Mouse (Mus musculus) liver, embryonic 12.5 days (tissue): ENCODE results near the gene Btg1. TPM values are rescaled to one million over a fixed set of nuclear protein-coding genes. Genes with fewer than 3 reads are reported as not detected.

Experiments used
- ATAC-seq: fragments of 200-750 bp; cut with Nextera tagmentation; 2 replicates; pipeline ENCODE4 v1.8.0; 2017; ENCODE audit warnings: moderate number of reproducible peaks, mild to moderate bottlenecking, moderate library complexity
- H3K27ac ChIP-seq: fragments of 300-500 bp; sonication (generic); 2 replicates; pipeline ENCODE4 v1.5.1; 2016; ENCODE audit warnings: mild to moderate bottlenecking
- H3K27me3 ChIP-seq: fragments of 300-500 bp; sonication (generic); replicated peaks from 2 replicates; pipeline ENCODE4 v1.6.1; 2016; ENCODE audit warnings: mild to moderate bottlenecking, moderate library complexity
- H3K36me3 ChIP-seq: fragments of 300-500 bp; sonication (generic); 2 replicates; pipeline ENCODE4 v1.6.1; 2016; ENCODE audit warnings: mild to moderate bottlenecking, moderate library complexity
- H3K4me1 ChIP-seq: fragments of 300-500 bp; sonication (generic); 2 replicates; pipeline ENCODE4 v1.6.1; 2016
- H3K4me2 ChIP-seq: fragments of 300-500 bp; sonication (generic); 2 replicates; pipeline ENCODE4 v1.6.1; 2016; ENCODE audit warnings: mild to moderate bottlenecking, moderate library complexity
- H3K4me3 ChIP-seq: fragments of 300-500 bp; sonication (generic); 2 replicates; pipeline ENCODE4 v1.5.1; 2016; ENCODE audit warnings: mild to moderate bottlenecking, moderate library complexity
- H3K9ac ChIP-seq: fragments of 300-500 bp; sonication (generic); 2 replicates; pipeline ENCODE4 v1.6.1; 2016; ENCODE audit warnings: mild to moderate bottlenecking, moderate library complexity
- H3K9me3 ChIP-seq: fragments of 300-500 bp; sonication (generic); replicated peaks from 2 replicates; pipeline ENCODE4 v1.6.1; 2016; ENCODE audit warnings: mild to moderate bottlenecking, moderate library complexity
- WGBS: fragments of 180-500 bp; shearing (Covaris S2); methylation state at CpG from one replicate; pipeline ENCODE4 v1.1.7; 2016; ENCODE audit not compliant: insufficient replicate concordance; 5-methylcytosine and 5-hydroxymethylcytosine counted together
- polyA plus RNA-seq: library from polyadenylated mRNA; unstranded; fragments of >200 nt; fragmentation: Nextera tagmentation; extraction: Ambion mirVana; gene quantifications from 2 replicates; pipeline ENCODE4 v1.2.1, GENCODE M21; 2016

Btg1 gene
- polyA plus RNA-seq, 1 experiment from 2014 or later = 8.4 TPM

DNA sequence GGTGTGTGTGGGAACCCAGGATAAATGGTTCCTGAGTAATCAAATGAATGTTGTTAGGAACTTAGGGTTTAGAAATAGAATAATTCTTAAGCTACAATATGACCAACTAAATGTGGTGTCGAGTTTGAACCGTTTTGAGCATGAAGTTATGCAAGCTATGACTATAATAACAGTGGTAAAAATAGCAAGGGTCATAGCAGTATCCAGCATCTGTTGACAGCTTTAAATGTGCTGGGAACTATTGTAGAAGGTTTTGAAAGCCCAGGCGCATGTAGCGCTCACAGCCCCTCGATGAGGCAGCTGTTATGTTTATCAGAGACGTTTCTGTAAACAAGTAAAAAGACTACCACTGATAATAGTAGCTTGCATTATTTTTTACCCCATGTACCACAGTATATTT is 25.9 kb downstream of the Btg1 start:
- Histone ChIP-seq H3K36me3 (no peaks in the 10 kb centered on the region), H3K27ac (no peak overlapping the region), H3K4me2 (no peak overlapping the region), H3K27me3 (no peaks in the 10 kb centered on the region), H3K4me3 (no peak overlapping the region), H3K9me3 (no peaks in the 10 kb centered on the region), H3K9ac (no peak overlapping the region), H3K4me1 (0 out of 2 replicates have a peak, but pooled peaks cover 2% of the 10 kb centered on the region)
- ATAC-seq = no peak
- 70% methylated on average over 6 of the region's 6 CpGs for WGBS

DNA sequence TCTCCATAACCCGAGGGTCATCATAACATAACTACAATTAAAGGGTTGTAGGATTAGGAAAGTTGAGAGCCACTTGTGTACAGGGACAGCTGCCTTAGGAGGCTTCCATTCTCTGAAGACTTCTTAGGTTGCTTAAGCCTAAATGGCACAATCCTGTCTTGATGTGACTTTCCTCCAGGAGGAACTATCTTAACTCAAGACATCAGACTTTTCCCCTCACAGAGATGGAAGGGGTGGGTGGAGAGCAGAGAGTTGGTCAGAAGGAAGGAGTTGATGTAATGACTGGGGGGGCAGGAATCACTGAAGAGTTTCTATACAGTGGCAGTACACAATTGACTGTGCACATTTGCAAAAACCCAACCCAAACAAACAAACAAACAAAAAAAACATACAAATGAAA is 28.4 kb downstream of the Btg1 start:
- H3K27me3 ChIP-seq = no peaks in the 10 kb centered on the region
- no peak overlapping the region for H3K27ac ChIP-seq
- 0 out of 2 replicates have a peak, but pooled peaks cover 2% of the 10 kb centered on the region for H3K4me1 ChIP-seq
- H3K9ac ChIP-seq = no peak overlapping the region
- H3K36me3 ChIP-seq = no peaks in the 10 kb centered on the region
- H3K9me3 ChIP-seq = no peaks in the 10 kb centered on the region
- H3K4me3 ChIP-seq = no peak overlapping the region
- H3K4me2 ChIP-seq = no peak overlapping the region
- ATAC-seq = no peak
- 59% methylated on average over 1 of the region's 1 CpGs for WGBS

DNA sequence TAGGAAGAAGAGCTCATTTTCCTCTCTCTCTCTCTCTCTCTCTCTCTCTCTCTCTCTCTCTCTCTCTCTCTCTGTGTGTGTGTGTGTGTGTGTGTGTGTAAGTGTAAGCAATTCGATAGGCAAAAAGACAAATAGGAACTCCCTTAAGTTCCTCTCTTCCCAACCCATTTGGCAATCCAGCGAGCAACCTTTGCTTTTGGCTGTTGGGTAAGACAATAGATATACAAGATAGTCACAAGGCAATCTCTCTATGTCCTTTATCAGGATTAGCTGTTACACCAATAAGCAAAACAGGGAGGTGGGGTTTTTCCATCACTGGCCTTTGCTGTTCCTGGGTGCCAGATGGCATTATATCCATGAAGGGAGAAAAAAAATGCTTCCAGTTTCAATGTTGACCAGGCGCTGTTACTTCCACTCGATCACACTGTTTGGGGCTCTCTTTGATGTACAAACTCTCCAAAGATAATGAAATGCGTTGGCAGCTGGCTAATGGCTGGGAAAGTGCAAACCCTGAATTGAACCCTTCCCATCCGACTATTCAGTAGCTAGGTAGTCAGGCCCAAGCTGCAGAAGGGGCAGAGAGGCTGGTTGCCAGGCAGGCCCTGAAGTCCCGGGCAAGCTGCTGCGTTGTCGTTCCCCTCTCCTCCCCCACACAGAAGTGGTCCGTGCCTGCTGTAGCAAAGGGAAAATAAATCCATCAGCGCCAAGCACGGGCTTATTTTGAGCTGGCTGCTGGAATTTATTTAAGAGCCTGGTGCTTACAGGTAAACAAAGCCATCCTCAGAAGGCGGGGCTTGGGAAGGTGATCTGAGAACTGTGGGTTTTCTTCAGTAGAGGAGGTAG is 29.4 kb downstream of the Btg1 start:
- WGBS = 38% methylated on average over 13 of the region's 13 CpGs
- Histone ChIP-seq H3K4me1 (0 out of 2 replicates have a peak, but pooled peaks cover 2% of the 10 kb centered on the region), H3K27me3 (no peaks in the 10 kb centered on the region), H3K36me3 (no peaks in the 10 kb centered on the region), H3K4me3 (no peak overlapping the region), H3K27ac (no peak overlapping the region), H3K4me2 (peak overlapping the region; percentile 24; the same call in 1 of the 2 replicates), H3K9ac (no peak overlapping the region), H3K9me3 (no peaks in the 10 kb centered on the region)
- ATAC-seq = no peak

DNA sequence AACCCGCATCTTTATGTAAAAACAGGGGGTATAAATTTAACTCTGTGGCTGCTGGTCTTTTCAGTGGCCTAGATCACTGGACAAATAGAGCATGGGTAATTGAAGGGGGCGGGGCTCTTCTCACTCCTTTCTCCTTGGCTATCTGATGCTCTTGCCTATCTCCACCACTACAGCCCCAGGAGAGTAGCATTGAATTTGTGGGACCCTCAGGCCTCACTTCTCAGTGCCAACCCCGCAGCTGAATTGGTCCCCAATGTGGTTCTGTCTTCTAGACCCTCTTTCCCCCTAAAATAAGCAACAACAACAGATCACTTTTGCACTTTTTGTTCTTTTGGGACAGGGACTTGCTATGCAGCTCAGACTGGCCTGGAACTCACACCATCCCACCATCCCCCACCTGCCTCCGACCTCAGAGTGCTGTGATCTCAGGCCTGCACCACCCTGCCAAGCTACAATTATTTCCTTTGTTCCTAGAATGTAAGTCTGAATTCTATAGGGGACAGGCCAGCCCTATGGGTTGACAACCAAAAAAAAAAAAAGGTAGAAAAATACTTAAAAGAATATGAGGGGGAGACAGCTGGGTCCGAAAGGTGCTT is 30.2 kb downstream of the Btg1 start:
- no peaks in the 10 kb centered on the region for H3K36me3 ChIP-seq
- H3K27me3 ChIP-seq = no peaks in the 10 kb centered on the region
- no peak overlapping the region for H3K9ac ChIP-seq
- no peak overlapping the region for H3K27ac ChIP-seq
- no peaks in the 10 kb centered on the region for H3K9me3 ChIP-seq
- peak overlapping the region; percentile 24; the same call in 1 of the 2 replicates for H3K4me2 ChIP-seq
- 0 out of 2 replicates have a peak, but pooled peaks cover 2% of the 10 kb centered on the region for H3K4me1 ChIP-seq
- no peak overlapping the region for H3K4me3 ChIP-seq
- ATAC-seq = no peak
- 47% methylated on average over 5 of the region's 5 CpGs for WGBS

DNA sequence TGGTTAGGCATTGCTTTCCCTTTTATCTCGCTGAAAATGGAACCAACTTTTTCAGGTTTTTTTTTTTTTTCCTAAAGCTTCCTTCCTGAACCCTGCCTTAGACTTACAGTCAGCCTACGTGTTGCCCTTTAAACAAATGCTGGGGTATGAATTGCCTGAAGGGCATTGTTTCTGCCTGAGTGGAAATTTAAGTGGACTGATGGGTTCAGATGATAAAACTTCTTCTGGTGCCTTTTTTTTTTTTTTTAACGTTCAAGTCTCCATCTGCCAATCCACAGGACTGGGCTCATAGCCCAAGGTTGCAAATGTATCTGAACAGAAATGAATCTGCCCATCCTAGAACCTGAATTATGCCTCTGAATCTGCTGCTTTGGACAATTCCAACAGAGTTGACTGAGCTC is 31.4 kb downstream of the Btg1 start:
- ATAC-seq = no peak
- 34% methylated on average over 3 of the region's 3 CpGs for WGBS
- H3K27ac ChIP-seq = no peak overlapping the region
- H3K36me3 ChIP-seq = no peaks in the 10 kb centered on the region
- H3K9ac ChIP-seq = no peak overlapping the region
- no peak overlapping the region for H3K4me3 ChIP-seq
- no peaks in the 10 kb centered on the region for H3K27me3 ChIP-seq
- 0 out of 2 replicates have a peak, but pooled peaks cover 2% of the 10 kb centered on the region for H3K4me1 ChIP-seq
- no peaks in the 10 kb centered on the region for H3K9me3 ChIP-seq
- no peak overlapping the region for H3K4me2 ChIP-seq

DNA sequence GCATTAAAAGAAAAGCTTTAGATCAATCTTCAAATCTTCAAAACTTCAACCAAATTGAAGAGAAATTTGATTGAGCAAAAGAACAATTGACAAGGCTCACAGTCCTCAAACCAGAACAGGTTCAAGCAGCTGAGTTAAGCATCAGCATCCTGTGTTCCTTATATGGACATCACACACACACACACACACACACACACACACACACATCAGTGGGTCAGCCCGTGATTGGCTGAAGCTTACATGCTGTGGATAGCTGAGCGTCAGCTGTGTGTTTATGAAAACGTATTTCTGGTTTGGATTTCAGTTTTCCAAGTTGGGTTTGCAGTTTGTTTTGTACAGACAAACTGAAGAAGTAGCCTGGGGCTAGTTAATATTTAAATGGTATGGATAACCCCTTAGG is 32.7 kb downstream of the Btg1 start:
- Histone ChIP-seq H3K9ac (no peak overlapping the region), H3K27ac (no peak overlapping the region), H3K27me3 (no peaks in the 10 kb centered on the region), H3K9me3 (no peaks in the 10 kb centered on the region), H3K36me3 (no peaks in the 10 kb centered on the region), H3K4me3 (no peak overlapping the region), H3K4me2 (no peak overlapping the region), H3K4me1 (0 out of 2 replicates have a peak, but pooled peaks cover 2% of the 10 kb centered on the region)
- WGBS = 53% methylated on average over 3 of the region's 3 CpGs
- ATAC-seq = no peak

DNA sequence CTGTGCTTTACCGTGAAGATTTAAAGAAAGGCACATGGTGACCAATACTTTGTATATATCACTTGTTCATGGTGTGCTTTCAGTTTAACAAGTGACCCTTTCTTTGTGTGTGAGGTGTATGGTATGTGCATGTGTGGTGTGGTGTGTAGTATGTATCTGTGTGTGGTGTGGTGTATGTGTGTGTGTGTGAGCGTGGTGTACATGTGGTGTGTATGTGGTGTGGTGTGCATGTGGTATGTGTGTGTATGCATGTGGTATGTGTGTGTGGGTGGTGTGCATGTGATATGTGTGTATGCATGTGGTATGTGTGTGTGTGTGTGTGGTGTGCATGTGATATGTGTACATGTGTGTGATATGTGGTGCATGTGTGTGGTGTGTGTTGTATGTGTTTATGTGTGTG is 35.6 kb downstream of the Btg1 start:
- no peak overlapping the region for H3K27ac ChIP-seq
- no peak for ATAC-seq

DNA sequence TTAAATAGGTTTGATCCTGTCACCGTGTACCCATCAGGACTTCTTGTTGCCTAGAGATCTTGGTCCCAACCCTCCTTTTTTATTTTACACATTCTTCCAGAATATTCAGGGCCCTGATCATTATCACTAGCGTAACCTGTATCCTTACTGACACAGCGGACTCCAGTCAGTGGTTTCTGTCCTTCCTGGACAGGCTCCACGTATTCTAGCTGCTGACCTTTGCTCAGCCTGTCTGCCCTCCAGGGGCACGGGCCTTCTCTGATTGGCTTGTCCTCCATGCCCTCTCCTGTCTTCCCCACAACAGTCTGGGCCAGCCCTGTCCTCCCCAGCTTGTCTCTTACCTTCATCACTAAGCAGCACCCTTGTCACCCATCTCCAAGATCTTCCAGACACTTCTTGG is 36.2 kb downstream of the Btg1 start:
- WGBS = 65% methylated on average over 5 of the region's 5 CpGs
- Histone ChIP-seq H3K9me3 (no peaks in the 10 kb centered on the region), H3K4me1 (no peaks in the 10 kb centered on the region), H3K4me2 (no peak overlapping the region), H3K9ac (no peak overlapping the region), H3K27ac (no peak overlapping the region), H3K36me3 (no peaks in the 10 kb centered on the region), H3K4me3 (no peak overlapping the region), H3K27me3 (no peaks in the 10 kb centered on the region)
- peak; percentile 59; the same call in 1 of the 2 replicates for ATAC-seq

More for the DNA sequence above, 35.6 kb downstream of the Btg1 start:
- WGBS = 78% methylated on average over 2 of the region's 2 CpGs
- Histone ChIP-seq H3K9me3 (no peaks in the 10 kb centered on the region), H3K4me3 (no peak overlapping the region), H3K4me1 (no peaks in the 10 kb centered on the region), H3K27me3 (no peaks in the 10 kb centered on the region), H3K9ac (no peak overlapping the region), H3K36me3 (no peaks in the 10 kb centered on the region), H3K4me2 (no peak overlapping the region)

DNA sequence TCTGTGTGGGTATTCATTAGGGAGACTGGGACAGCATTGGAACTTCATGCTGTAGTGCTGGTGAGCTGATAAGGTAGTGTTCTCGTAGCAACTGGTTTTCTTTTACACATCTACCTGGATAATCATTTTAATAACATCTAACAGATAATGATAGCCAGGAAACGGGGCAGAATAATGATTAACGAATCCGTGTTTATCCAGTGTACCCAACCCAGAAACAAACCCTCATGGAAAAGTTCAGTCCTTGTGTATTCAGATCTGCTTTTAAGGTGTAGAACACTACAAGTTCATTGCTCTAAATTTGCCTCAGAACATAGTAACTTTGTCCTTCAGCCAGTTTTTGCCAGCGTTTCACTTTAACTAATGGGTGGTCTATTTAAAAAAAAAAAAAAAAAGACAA is 37.3 kb downstream of the Btg1 start:
- ATAC-seq = no peak
- Histone ChIP-seq H3K4me3 (no peak overlapping the region), H3K36me3 (no peaks in the 10 kb centered on the region), H3K4me1 (no peaks in the 10 kb centered on the region), H3K27me3 (no peaks in the 10 kb centered on the region), H3K9ac (no peak overlapping the region), H3K4me2 (no peak overlapping the region), H3K9me3 (no peaks in the 10 kb centered on the region), H3K27ac (no peak overlapping the region)
- 58% methylated on average over 5 of the region's 5 CpGs for WGBS

DNA sequence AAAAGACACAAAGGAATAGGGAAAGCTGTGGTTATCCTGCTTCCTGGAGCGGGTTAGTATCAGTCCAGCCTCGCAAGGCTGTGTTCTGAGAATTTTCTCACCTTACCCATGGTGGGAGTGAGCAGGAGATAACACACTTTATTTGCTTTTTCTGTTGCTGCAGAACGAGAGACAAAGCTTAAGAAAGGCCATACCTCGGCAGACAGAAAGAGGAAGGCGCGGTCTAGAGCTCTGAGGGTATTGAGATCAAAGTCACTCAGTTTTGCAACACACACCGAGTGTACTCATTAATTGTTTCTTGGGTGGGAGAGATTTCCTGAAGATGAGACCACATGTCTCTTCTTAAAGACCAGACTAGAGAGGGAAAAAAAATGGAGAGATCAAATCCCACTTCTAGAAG is 37.8 kb downstream of the Btg1 start:
- Histone ChIP-seq H3K9ac (no peak overlapping the region), H3K4me1 (no peaks in the 10 kb centered on the region), H3K4me3 (no peak overlapping the region), H3K36me3 (no peaks in the 10 kb centered on the region), H3K27me3 (no peaks in the 10 kb centered on the region), H3K4me2 (no peak overlapping the region), H3K27ac (no peak overlapping the region), H3K9me3 (no peaks in the 10 kb centered on the region)
- no peak for ATAC-seq
- WGBS = 31% methylated on average over 7 of the region's 7 CpGs

DNA sequence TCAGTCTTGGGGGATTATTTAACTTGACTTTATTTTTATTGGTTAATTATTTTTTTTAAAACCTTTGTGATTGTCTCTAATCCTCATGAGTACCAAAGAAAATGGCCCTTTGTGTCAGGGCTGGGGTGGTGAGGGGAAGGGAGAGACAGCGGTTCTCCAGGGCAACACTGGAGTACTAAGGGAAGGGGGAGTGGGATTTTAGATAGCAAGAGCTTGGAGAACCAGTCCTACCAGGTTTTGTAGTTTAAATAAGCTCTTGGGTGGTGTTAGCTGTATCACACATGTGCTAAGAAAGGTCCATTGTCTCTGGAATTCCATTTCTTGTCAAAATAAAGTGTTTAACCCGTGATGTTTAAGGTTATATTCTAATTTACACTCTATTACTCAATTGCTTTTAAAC is 38.3 kb downstream of the Btg1 start:
- Histone ChIP-seq H3K27ac (no peak overlapping the region), H3K36me3 (no peaks in the 10 kb centered on the region), H3K4me2 (no peak overlapping the region), H3K9ac (no peak overlapping the region), H3K27me3 (no peaks in the 10 kb centered on the region), H3K4me1 (no peaks in the 10 kb centered on the region), H3K9me3 (no peaks in the 10 kb centered on the region), H3K4me3 (no peak overlapping the region)
- no peak for ATAC-seq
- 64% methylated on average over 2 of the region's 2 CpGs for WGBS

DNA sequence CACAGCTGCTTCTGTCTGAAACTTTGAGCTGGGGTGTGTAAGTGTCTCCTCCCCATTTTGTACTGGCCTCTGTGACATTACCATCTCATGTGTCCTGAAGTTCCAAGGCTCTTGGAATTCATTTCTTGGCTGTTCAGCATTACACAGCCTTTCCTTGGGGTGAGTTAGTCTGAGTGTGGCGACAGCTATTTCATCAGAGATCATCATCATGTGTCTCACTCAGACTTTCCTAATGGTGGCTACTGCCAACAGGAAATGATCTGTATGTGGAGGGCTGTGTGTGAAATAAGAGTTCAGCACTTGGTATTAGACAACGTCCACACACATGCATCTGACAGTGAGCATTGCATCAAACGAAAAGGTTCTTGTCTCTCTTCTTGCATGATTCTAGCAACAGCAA is 39.4 kb downstream of the Btg1 start:
- H3K4me1 ChIP-seq = no peaks in the 10 kb centered on the region
- no peaks in the 10 kb centered on the region for H3K27me3 ChIP-seq
- no peak overlapping the region for H3K4me3 ChIP-seq
- 57% methylated on average over 3 of the region's 3 CpGs for WGBS
- H3K9me3 ChIP-seq = no peaks in the 10 kb centered on the region
- no peak overlapping the region for H3K27ac ChIP-seq
- H3K9ac ChIP-seq = no peak overlapping the region
- no peak overlapping the region for H3K4me2 ChIP-seq
- no peak for ATAC-seq
- H3K36me3 ChIP-seq = no peaks in the 10 kb centered on the region
